Comparison of ENCODE assay signal across 22 mouse cellular contexts in the genomic region with DNA sequence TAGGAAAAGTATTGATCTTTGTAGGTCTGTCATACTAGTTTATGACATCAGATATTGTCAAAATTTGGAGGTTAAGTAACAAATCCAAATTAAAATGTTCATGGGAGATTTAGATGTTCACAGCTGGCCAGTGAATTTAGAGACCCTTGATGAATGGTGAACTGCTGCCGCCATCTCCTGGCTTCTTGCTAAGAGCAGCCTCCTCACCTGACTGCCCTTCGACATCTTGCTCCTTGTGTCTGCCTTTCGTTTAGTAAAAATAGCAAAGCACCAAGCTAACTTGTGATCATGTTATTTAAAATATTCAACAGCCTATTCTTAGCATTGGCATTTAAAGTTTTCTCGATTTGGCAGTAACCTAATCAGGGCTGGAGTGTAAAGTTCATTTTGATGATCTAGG. TPM values are rescaled to one million over a fixed set of nuclear protein-coding genes. Genes with fewer than 3 reads are reported as not detected.
"Had no signal": no experiment of that assay in that cellular context is flagged by ENCODE, and none has a peak within 500 bp of the region (broad histone marks: within the 10 kb centered on the region; RNA-seq: fewer than 3 reads in every experiment).

No protein-coding gene starts in this region.

- DNase-seq: kidney, postnatal 4 days; lung, adult 2 months; lung, postnatal 36 days; midbrain, embryonic 14.5 days; right cerebral cortex, postnatal 14 days; thymus, postnatal 4 days had no signal

- H3K4me1 ChIP-seq: liver, embryonic 15.5 days; neural tube, embryonic 12.5 days had no signal

- H3K36me3 ChIP-seq: limb, embryonic 10.5 days; liver, embryonic 15.5 days; neural tube, embryonic 12.5 days had no signal

- H3K4me3 ChIP-seq: layer of hippocampus, adult 2 months; limb, embryonic 10.5 days; liver, embryonic 15.5 days; neural tube, embryonic 12.5 days had no signal

- ATAC-seq: lung, postnatal 0 days had no signal

- H3K9me3 ChIP-seq: limb, embryonic 10.5 days; liver, embryonic 15.5 days; neural tube, embryonic 12.5 days had no signal

- H3K27ac ChIP-seq: layer of hippocampus, adult 2 months; limb, embryonic 10.5 days; liver, embryonic 15.5 days; neural tube, embryonic 12.5 days had no signal

- H3K9ac ChIP-seq: liver, embryonic 15.5 days; neural tube, embryonic 12.5 days had no signal

- H3K4me2 ChIP-seq: liver, embryonic 11.5 days; liver, embryonic 15.5 days; neural tube, embryonic 12.5 days had no signal

- H3K27me3 ChIP-seq: neural tube, embryonic 12.5 days had no signal

RNA-seq across cellular contexts. Expression of a gene that starts 52.6 kb away (rescaled TPM):
- total RNA-seq: layer of hippocampus, adult 2 months; layer of hippocampus, postnatal 10 days; left cerebral cortex, adult 18-20 months; left cerebral cortex, postnatal 10 days; megakaryocyte progenitor cell, adult 5-6 weeks; monocyte, adult 5-6 weeks; neutrophil, adult 5-6 weeks had no signal
- polyA plus RNA-seq: kidney, embryonic 16.5 days; limb, embryonic 10.5 days; limb, embryonic 14.5 days; liver, embryonic 11.5 days; liver, embryonic 15.5 days; lung, adult 2 months; lung, postnatal 0 days; midbrain, embryonic 14.5 days; neural tube, embryonic 12.5 days; small intestine, adult 2 months; stomach, embryonic 16.5 days had no signal
